Mouse (Mus musculus): ENCODE results near the gene 1110002E22Rik.

The 1110002E22Rik gene

GRCm38 (mm10) chr3:138064732-138065645 lies at the start of gene 1110002E22Rik:
Gene 1110002E22Rik, plus strand, starts transcription at chr3:138065052.
- no peak for DNase-seq (ENCODE audit: low read depth, low spot score)

GRCm38 (mm10) chr3:138016810-138017209 lies 48.0 kb upstream of the 1110002E22Rik start:
- DNase-seq (ENCODE audit: low read depth, low spot score): peak; percentile 23

- DNase-seq (ENCODE audit: low read depth, low spot score): no peak
Observed at GRCm38 (mm10) chr3:138022003-138022402, 42.8 kb upstream of the 1110002E22Rik start.

GRCm38 (mm10) chr3:138022651-138023050 lies 42.2 kb upstream of the 1110002E22Rik start:
- DNase-seq (ENCODE audit: low read depth, low spot score): no peak

GRCm38 (mm10) chr3:138026286-138026685 lies 38.6 kb upstream of the 1110002E22Rik start:
- DNase-seq (ENCODE audit: low read depth, low spot score): no peak

- no peak for DNase-seq (ENCODE audit: low read depth, low spot score)
Observed at GRCm38 (mm10) chr3:138027575-138028362, 37.1 kb upstream of the 1110002E22Rik start.

GRCm38 (mm10) chr3:138029351-138029750 lies 35.5 kb upstream of the 1110002E22Rik start:
- DNase-seq (ENCODE audit: low read depth, low spot score): no peak

GRCm38 (mm10) chr3:138030563-138030962 lies 34.3 kb upstream of the 1110002E22Rik start:
- DNase-seq (ENCODE audit: low read depth, low spot score): no peak

GRCm38 (mm10) chr3:138033986-138034385 lies 30.9 kb upstream of the 1110002E22Rik start:
- no peak for DNase-seq (ENCODE audit: low read depth, low spot score)

- no peak for DNase-seq (ENCODE audit: low read depth, low spot score)
Observed at GRCm38 (mm10) chr3:138040938-138041337, 23.9 kb upstream of the 1110002E22Rik start.

- no peak for DNase-seq (ENCODE audit: low read depth, low spot score)
Observed at GRCm38 (mm10) chr3:138041591-138042301, 23.1 kb upstream of the 1110002E22Rik start.

- no peak for DNase-seq (ENCODE audit: low read depth, low spot score)
Observed at GRCm38 (mm10) chr3:138043316-138043715, 21.5 kb upstream of the 1110002E22Rik start.

GRCm38 (mm10) chr3:138049555-138049954 lies 15.3 kb upstream of the 1110002E22Rik start:
- no peak for DNase-seq (ENCODE audit: low read depth, low spot score)

GRCm38 (mm10) chr3:138050772-138051171 lies 14.1 kb upstream of the 1110002E22Rik start:
- peak; percentile 34 for DNase-seq (ENCODE audit: low read depth, low spot score)

- DNase-seq (ENCODE audit: low read depth, low spot score): no peak
Observed at GRCm38 (mm10) chr3:138051431-138051830, 13.4 kb upstream of the 1110002E22Rik start.

- no peak for DNase-seq (ENCODE audit: low read depth, low spot score)
Observed at GRCm38 (mm10) chr3:138053969-138054368, 10.9 kb upstream of the 1110002E22Rik start.

GRCm38 (mm10) chr3:138056976-138057375 lies 7.9 kb upstream of the 1110002E22Rik start:
- no peak for DNase-seq (ENCODE audit: low read depth, low spot score)

- no peak for DNase-seq (ENCODE audit: low read depth, low spot score)
Observed at GRCm38 (mm10) chr3:138058226-138058625, 6.6 kb upstream of the 1110002E22Rik start.

GRCm38 (mm10) chr3:138060429-138060828 lies 4.4 kb upstream of the 1110002E22Rik start:
- no peak for DNase-seq (ENCODE audit: low read depth, low spot score)

- DNase-seq (ENCODE audit: low read depth, low spot score): no peak
Observed at GRCm38 (mm10) chr3:138061205-138061911, 3.5 kb upstream of the 1110002E22Rik start.

GRCm38 (mm10) chr3:138062673-138063072 lies 2.2 kb upstream of the 1110002E22Rik start:
- DNase-seq (ENCODE audit: low read depth, low spot score): no peak
